Mouse (Mus musculus): ENCODE measurements around the gene Dhcr7. TPM values are rescaled to one million over a fixed set of nuclear protein-coding genes. Genes with fewer than 3 reads are reported as not detected.

Dhcr7 gene
- 70.2 and 78.9 TPM in 2 replicates for polyA plus RNA-seq (2015; fragmentation: Nextera tagmentation; extraction: Ambion mirVana)

DNA sequence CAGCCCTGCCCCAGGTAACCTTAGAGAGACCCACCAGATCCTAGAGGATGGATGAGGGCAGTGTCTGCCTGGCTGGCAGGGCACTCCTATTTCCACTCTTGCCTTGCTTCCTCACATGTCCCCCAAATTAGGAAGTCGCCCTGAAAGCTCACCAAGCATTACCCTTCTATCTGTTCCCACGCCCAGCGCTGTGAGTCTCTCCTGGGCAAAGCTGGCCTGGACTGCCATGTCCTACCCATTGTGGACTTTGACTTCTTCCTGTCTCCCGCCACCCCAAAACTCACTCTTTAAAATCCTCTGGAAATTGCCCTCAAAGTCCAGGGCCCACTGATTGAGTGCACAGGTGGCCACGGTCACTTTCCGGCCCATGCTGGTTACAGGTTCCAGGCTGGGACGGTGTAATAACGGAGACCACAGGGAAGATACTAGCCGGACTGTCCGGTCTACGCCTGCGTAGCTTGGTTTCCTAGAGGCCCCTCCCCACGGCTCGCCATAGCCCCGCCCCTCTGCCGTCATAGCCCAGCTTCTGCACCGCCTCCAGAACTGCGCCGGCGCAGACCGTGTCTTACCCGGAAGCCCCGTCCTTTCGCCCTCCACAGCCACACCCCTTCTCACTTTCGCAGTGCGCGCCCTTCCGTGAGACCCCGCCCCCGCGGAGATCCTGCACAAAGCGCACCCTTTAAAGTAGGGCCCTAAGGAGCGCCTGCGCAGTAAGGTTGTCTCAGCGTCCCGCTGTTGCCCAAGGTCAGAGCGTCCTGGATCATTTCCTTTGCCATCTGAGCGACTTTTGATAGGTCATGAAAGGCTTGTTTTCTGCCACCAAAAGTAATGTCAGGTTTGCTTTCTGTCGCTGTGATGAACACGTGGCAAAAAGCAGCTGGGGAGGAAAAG lies at the start of gene Dhcr7, which contains the start of gene Nadsyn1:
Gene Dhcr7, plus strand, starts transcription at position 771 of the 891 bp plus-strand sequence.
Gene Nadsyn1, minus strand, starts transcription at position 475 of the 891 bp plus-strand sequence.
- peak; percentile 97 for ATAC-seq
- peak within 1 kb of the TSS; percentile 62 for H3K4me3 ChIP-seq (replicated peaks)
- H3K4me1 ChIP-seq (replicated peaks), result peaks cover 22% of the 10 kb centered on the region
- under 1% methylated on average over 40 of the region's 40 CpGs for WGBS
- no peaks in the 10 kb centered on the region for H3K9me3 ChIP-seq
- H3K9ac ChIP-seq, result peak within 1 kb of the TSS; percentile 74
- H3K4me2 ChIP-seq (replicated peaks), result peak within 1 kb of the TSS; percentile 78
- H3K27ac ChIP-seq, result peak within 1 kb of the TSS; percentile 77
- H3K27me3 ChIP-seq (replicated peaks), result no peaks in the 10 kb centered on the region
- 0 out of 2 replicates have a peak, but pooled peaks cover 6% of the 10 kb centered on the region for H3K36me3 ChIP-seq

DNA sequence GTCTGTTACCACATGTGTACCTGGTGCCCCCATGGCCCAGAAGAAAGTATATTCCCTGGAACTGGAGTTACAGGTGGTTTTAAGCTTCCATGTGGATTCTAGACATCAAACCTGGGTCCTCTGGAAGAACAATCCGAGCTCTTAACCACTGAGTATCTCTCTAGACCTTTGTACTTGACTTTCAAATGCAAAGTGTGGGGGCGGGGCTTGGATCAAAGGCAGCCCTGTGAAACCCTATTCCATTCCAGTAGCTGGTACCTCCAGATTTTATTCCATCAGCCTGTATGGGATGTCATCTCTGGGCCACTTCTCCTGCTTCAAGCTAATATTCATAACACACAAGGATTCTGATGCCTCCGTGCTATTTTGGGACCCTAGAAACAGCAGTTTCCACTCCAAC lies 46.8 kb upstream of the Dhcr7 start:
- H3K4me2 ChIP-seq (replicated peaks), result no peak overlapping the region
- WGBS, result 24% methylated on average over 3 of the region's 3 CpGs
- H3K27ac ChIP-seq, result no peak overlapping the region
- H3K27me3 ChIP-seq (replicated peaks), result no peaks in the 10 kb centered on the region
- H3K4me3 ChIP-seq (replicated peaks), result no peak overlapping the region
- no peaks in the 10 kb centered on the region for H3K9me3 ChIP-seq
- no peak overlapping the region for H3K9ac ChIP-seq
- H3K4me1 ChIP-seq (replicated peaks), result 0 out of 2 replicates have a peak, but pooled peaks cover 2% of the 10 kb centered on the region
- H3K36me3 ChIP-seq, result no peaks in the 10 kb centered on the region
- peak; percentile 79 for ATAC-seq

DNA sequence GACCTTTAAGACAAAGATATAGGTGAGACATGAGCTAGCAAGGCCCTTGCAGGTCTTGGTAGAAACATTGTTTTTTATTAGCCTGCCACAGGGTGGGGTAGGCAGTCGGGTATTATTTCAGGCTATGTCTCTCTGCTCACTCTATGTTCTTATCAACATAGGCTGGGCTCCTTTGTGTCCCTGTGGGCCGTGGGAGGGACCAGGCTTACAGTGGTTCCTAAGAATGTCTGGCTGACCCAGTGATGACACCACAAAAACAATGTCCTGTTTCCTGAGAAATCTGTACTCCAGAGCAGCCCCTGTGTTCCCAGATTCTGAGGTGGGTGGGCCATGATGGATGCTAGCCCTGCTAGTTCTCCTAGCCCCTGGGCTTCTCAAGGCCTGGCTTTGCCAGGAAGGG lies 45.6 kb upstream of the Dhcr7 start:
- Histone ChIP-seq H3K9me3 (no peaks in the 10 kb centered on the region), H3K36me3 (no peaks in the 10 kb centered on the region), H3K4me2 (replicated peaks) (no peak overlapping the region), H3K27ac (no peak overlapping the region), H3K4me1 (replicated peaks) (0 out of 2 replicates have a peak, but pooled peaks cover 2% of the 10 kb centered on the region), H3K9ac (no peak overlapping the region), H3K27me3 (replicated peaks) (no peaks in the 10 kb centered on the region), H3K4me3 (replicated peaks) (no peak overlapping the region)
- WGBS, result 36% methylated on average over 2 of the region's 2 CpGs
- ATAC-seq, result no peak

DNA sequence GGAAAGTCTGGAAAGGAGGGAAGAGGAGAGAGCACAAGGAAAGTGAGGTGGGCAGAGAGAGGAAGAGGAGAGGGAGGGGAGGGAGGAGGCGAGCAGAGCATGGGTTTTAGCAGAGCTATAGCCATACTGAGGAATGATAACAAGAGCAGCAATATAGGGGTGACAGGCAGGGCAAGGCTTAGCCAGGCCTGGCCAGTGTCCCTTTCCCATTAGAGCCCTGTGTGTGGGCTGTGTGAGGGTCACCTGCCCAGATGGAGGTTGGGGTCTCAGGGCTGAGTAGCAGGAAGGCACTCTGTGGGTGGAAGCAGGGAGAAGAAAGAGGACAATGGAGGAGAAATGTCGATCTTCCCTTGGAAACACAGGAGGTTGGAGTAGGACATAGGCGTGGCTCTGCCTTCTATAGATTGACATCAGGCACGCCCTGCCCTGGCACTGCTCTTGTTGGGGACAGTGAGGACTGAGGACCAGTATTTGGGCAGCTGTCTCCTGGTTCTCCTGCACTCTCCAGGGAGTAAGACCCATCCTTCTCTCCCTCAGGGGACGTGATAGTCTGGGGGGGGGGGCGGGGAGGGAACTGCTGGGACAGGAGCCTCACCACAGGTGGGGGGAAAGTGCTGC lies 39.5 kb upstream of the Dhcr7 start:
- Histone ChIP-seq H3K4me1 (replicated peaks) (peaks cover 19% of the 10 kb centered on the region), H3K27me3 (replicated peaks) (no peaks in the 10 kb centered on the region), H3K36me3 (no peaks in the 10 kb centered on the region), H3K27ac (peak overlapping the region; percentile 73), H3K9ac (peak overlapping the region; percentile 47), H3K4me2 (replicated peaks) (peak overlapping the region; percentile 82), H3K4me3 (replicated peaks) (peak overlapping the region; percentile 40), H3K9me3 (no peaks in the 10 kb centered on the region)
- 24% methylated on average over 6 of the region's 6 CpGs for WGBS
- ATAC-seq, result peak; percentile 61

GRCm38 (mm10) chr7:143783996-143784829 lies 38.7 kb upstream of the Dhcr7 start, which contains the start of gene Mrgpre:
Gene Mrgpre (minus strand): TSS chr7:143784500.
- Histone ChIP-seq H3K4me1 (replicated peaks) (peaks cover 19% of the 10 kb centered on the region), H3K27ac (peak within 1 kb of the TSS; percentile 73), H3K27me3 (replicated peaks) (no peaks in the 10 kb centered on the region), H3K9ac (peak within 1 kb of the TSS; percentile 47), H3K36me3 (no peaks in the 10 kb centered on the region), H3K4me3 (replicated peaks) (peak within 1 kb of the TSS; percentile 40), H3K4me2 (replicated peaks) (peak within 1 kb of the TSS; percentile 82), H3K9me3 (no peaks in the 10 kb centered on the region)
- peak; percentile 89 for ATAC-seq
- WGBS, result 2% methylated on average over 21 of the region's 21 CpGs

GRCm38 (mm10) chr7:143792336-143792985 lies 30.5 kb upstream of the Dhcr7 start:
- ATAC-seq, result peak; percentile 43; the same call in 1 of the 2 replicates
- H3K9me3 ChIP-seq, result no peaks in the 10 kb centered on the region
- 68% methylated on average over 6 of the region's 6 CpGs for WGBS
- no peak overlapping the region for H3K4me2 ChIP-seq (replicated peaks)
- no peaks in the 10 kb centered on the region for H3K27me3 ChIP-seq (replicated peaks)
- H3K36me3 ChIP-seq, result peaks cover 12% of the 10 kb centered on the region
- H3K4me3 ChIP-seq (replicated peaks), result no peak overlapping the region
- no peaks in the 10 kb centered on the region for H3K4me1 ChIP-seq (replicated peaks)
- no peak overlapping the region for H3K27ac ChIP-seq
- no peak overlapping the region for H3K9ac ChIP-seq

DNA sequence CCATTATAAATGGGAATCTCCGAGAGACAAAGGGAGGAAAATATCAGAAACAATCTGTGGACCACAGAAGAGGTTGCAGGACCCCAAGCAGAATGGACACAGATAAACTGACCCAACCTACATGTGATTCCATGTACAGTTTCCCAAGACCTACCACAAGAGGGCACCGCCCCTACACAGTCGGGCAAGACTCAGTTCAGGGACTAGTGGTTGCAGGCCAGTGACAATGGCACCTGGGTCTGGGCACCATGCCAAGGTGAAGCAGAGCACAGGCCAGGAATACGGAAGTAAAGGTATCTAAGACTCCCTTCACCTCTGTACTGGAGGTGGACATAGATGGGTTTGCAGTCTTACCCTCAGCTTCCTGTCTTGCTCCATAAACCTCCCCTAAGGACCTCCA lies 29.8 kb upstream of the Dhcr7 start:
- Histone ChIP-seq H3K4me1 (replicated peaks) (no peaks in the 10 kb centered on the region), H3K9me3 (no peaks in the 10 kb centered on the region), H3K36me3 (peaks cover 13% of the 10 kb centered on the region), H3K9ac (no peak overlapping the region), H3K27me3 (replicated peaks) (no peaks in the 10 kb centered on the region), H3K4me2 (replicated peaks) (no peak overlapping the region), H3K27ac (no peak overlapping the region), H3K4me3 (replicated peaks) (no peak overlapping the region)
- ATAC-seq, result peak; percentile 83
- 59% methylated on average over 4 of the region's 4 CpGs for WGBS

DNA sequence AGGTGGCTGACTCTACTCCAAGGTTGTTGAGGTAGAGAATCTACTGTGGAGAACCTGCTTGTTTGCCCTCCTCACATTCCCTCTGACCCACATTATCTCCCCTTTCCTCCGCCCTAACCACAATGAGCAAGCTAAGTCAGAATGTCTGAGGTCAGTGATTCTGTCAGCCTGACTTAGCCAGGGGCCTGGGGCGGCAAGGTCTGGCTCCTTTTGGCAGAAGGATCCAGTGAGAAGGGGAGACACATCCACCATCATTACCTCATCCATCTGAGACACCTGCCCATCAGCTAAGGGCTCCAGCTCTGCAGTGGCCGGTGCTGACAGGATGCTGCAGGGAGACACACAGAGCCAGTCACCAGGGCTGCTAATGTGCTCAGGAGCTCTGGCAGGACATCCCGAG lies 24.2 kb upstream of the Dhcr7 start:
- no peak overlapping the region for H3K4me3 ChIP-seq (replicated peaks)
- ATAC-seq, result no peak
- no peaks in the 10 kb centered on the region for H3K9me3 ChIP-seq
- H3K27me3 ChIP-seq (replicated peaks), result no peaks in the 10 kb centered on the region
- H3K9ac ChIP-seq, result no peak overlapping the region
- H3K4me2 ChIP-seq (replicated peaks), result no peak overlapping the region
- WGBS, result 90% methylated on average over 4 of the region's 4 CpGs
- no peak overlapping the region for H3K27ac ChIP-seq
- H3K4me1 ChIP-seq (replicated peaks), result no peaks in the 10 kb centered on the region
- peaks cover 29% of the 10 kb centered on the region for H3K36me3 ChIP-seq

GRCm38 (mm10) chr7:143800770-143801169 lies 22.2 kb upstream of the Dhcr7 start:
- Histone ChIP-seq H3K4me2 (replicated peaks) (no peak overlapping the region), H3K9me3 (no peaks in the 10 kb centered on the region), H3K27ac (no peak overlapping the region), H3K4me1 (replicated peaks) (0 out of 2 replicates have a peak, but pooled peaks cover 6% of the 10 kb centered on the region), H3K27me3 (replicated peaks) (no peaks in the 10 kb centered on the region), H3K36me3 (peaks cover 34% of the 10 kb centered on the region), H3K9ac (no peak overlapping the region), H3K4me3 (replicated peaks) (no peak overlapping the region)
- 79% methylated on average over 1 of the region's 1 CpGs for WGBS
- ATAC-seq, result no peak

- 82% methylated on average over 8 of the region's 8 CpGs for WGBS
- Histone ChIP-seq H3K4me3 (replicated peaks) (no peak overlapping the region), H3K9me3 (no peaks in the 10 kb centered on the region), H3K9ac (no peak overlapping the region), H3K36me3 (peaks cover 29% of the 10 kb centered on the region), H3K4me2 (replicated peaks) (no peak overlapping the region), H3K27ac (no peak overlapping the region), H3K27me3 (replicated peaks) (no peaks in the 10 kb centered on the region), H3K4me1 (replicated peaks) (0 out of 2 replicates have a peak, but pooled peaks cover 6% of the 10 kb centered on the region)
- no peak for ATAC-seq
These were observed 21.5 kb upstream of the Dhcr7 start for GRCm38 (mm10) chr7:143801195-143802065.

- no peak overlapping the region for H3K4me2 ChIP-seq (replicated peaks)
- H3K4me3 ChIP-seq (replicated peaks), result no peak overlapping the region
- peaks cover 39% of the 10 kb centered on the region for H3K36me3 ChIP-seq
- H3K27ac ChIP-seq, result no peak overlapping the region
- no peak overlapping the region for H3K9ac ChIP-seq
- no peaks in the 10 kb centered on the region for H3K9me3 ChIP-seq
- peak; percentile 52 for ATAC-seq
- no peaks in the 10 kb centered on the region for H3K27me3 ChIP-seq (replicated peaks)
- 53% methylated on average over 5 of the region's 5 CpGs for WGBS
- H3K4me1 ChIP-seq (replicated peaks), result 0 out of 2 replicates have a peak, but pooled peaks cover 6% of the 10 kb centered on the region
These were observed 17.7 kb upstream of the Dhcr7 start for GRCm38 (mm10) chr7:143805199-143805624.

All from intestine, embryonic 15.5 days (tissue).